Mouse (Mus musculus): ENCODE data around the gene Fry.
"Not testable (repeated sequence)": the region's sequence is repeated elsewhere in the genome, so short reads cannot be mapped to it uniquely, and the experiment has no call there.

Gene Fry

DNA sequence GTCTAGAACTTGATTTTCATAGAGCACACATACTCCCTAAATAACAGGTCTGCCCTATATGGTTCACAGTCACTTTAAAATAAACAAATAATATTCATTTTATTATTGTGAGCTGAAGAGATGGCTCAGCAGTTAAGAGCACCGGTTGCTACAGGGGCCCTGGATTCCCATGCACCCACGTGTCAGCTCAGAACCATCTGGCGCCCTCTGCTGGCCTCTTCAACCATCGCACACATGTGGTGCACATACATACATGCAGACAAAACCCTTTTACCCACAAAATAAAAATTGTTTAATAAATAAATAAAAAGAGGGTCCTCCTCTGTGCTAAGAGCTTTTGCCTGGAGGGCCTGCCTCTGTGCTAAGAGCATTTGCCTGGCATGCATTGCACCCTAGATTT, 335.0 kb downstream of the Fry start:
- DNase-seq (ENCODE audit: low spot score in 2 of 2), result no peak

DNA sequence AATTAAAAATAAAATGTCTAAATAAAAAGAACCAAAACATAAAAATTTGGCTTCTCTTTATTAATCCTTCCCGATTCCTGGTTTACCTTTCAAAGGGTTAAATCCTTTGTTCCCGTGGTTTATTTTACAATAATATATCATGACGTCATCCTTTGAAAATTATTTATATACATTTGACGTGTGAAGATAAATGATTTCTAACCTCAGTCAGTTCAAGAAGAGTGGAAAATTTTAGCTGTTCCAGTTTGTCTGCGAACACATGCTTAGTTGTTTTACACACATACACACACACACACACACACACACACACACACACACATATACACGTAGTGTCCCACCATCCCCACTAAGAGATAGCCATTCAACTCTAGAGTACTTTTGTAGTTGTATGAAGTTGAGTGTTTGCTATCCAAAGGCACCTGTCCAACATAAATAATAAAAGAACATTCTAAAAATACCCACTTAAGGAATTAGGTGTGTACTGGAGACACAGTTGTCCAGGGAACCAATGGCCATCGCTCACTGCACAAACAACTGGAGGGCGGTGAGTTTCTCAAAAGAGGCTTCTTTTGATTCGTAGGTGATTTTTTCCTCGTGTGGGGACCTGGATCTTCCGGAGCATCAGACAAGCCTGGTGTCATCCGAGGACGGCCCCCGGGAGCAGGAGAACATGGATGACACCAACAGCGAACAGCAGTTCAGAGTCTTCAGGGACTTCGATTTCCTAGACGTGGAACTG, 338.9 kb downstream of the Fry start:
- DNase-seq (ENCODE audit: low spot score in 2 of 2), result no peak

DNA sequence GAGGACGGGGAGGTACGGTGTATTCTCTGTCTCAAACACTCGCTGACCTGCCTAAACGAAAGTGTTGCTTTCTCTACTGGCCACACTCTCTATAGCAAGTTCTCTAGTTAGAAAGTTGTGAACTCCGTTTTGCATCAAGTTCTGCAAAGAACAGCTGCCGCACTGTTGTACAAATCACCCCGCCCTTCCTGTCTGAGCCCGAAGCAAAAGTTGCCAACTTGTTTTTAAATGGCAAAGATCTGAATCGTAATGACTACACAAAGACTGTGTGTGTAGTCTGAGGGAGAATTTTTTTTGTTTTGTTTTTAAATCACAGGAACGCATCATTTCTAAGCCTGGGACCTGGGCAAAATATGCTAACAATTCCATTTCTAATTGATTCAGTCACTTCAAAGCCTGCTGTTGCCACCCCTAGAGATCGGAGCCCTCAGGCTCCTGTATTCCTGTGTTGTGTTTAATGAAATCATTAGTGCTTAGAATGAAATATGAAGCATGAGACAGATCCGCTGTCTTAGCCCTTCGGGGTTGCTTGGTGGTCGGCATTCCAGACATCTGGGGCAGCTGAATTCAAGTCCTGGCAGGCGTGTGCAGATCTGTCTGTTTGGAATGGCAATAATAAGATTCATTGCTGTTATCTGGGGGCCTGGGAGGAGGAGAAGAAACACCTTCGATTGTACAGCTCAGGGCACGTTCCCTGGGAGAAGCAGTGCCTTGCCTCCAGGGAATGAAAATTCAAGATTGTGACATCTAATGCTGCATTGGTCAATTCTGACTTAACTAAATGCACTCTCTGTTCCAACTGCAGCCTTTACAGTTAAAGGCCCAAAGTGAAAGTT, 339.7 kb downstream of the Fry start:
- no peak for DNase-seq (ENCODE audit: low spot score in 2 of 2)

DNA sequence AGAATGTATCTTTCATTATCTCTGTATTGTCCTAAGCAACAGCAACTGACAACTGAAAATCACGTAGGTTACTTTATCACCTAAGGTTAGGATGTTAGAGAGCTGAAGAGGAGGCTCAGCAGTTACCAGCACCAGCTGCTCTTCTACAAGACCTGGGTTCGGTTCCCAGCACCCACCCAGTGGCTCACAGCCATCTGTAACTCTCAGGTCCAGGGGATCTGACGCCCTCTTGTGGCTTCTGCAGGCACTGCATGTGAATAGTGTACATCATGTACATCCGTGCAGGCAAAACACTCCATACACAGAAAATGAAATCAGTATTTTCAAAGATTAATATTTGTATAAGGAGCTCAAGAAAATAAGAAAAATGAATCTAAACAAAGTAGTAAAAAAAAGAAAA, 341.4 kb downstream of the Fry start:
- DNase-seq (ENCODE audit: low spot score in 2 of 2), result no peak

DNA sequence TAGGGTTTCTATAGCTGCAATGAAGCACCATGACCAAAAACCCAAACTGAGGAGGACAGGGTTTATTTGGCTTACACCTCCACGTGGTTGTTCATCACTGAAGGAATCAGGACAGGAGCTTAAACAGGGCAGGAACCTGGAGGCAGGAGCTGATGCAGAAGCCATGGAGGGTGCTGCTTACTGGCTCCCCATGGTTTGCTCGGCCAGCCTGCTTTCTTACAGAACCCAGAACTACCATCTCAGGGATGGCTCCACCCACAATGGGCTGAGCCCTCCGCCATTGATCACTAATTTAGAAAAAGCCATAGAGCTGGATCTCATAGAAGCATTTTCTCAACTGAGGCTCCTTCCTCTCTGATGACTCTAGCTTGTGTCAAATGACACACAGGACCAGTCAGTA, 346.3 kb downstream of the Fry start:
- DNase-seq (ENCODE audit: low spot score in 2 of 2), result no peak

DNA sequence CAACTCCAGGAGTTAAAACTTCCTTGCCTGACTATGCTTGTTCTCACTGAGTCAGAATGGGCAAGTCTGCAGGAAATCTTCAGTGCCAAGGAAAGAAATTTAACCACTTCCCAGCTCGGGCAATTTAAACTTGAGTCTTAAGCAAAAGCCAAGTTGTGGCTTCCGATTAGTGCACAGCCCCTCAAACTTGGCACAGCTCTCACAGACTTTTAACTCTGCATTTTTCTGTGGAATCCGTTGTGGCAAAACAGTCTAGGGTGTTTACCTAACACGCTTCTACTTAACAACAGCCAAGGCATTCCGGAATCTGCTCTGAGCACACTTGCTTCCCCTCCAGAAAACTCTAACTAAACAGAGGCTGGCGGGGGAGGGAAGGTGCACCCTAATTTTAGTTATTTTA, 346.8 kb downstream of the Fry start:
- DNase-seq (ENCODE audit: low spot score in 2 of 2), result no peak

DNA sequence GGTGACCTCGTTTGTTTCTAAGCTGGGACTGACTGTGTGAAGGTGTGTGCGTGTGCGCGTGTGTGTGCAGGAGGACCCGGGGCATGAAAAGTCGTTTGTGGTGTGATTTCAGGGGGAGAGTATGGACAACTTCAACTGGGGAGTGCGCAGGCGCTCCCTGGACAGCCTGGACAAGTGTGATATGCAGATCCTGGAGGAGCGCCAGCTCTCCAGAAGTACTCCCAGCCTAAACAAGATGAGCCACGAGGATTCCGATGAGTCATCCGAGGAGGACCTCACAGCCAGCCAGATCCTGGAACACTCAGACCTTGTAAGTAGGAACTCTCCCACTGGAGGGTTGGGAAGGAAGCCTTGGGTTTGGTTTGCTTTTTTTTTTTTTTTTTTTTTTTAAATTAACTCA, 347.7 kb downstream of the Fry start:
- DNase-seq (ENCODE audit: low spot score in 2 of 2), result peak in 1 of 2 experiments; percentile 50

DNA sequence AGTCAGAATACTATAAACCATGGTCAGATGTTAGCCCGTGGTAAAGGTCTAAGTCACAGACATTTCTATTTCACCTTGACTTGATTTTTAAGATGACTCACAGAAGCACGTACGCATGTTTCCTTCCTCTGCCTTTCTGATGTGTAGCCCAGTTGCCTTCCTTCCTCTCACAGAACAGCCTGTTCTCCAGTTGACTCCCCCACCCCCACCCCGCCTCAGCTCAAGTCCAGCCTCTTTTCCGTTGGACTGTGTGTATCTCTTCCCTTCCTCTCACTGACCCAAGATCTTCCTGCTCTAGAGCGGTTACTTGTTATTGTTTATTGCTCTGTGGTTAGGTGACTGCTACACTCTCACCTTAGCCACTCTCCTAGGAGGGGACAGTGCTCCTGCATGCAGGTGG, 350.0 kb downstream of the Fry start:
- no peak for DNase-seq (ENCODE audit: low spot score in 2 of 2)

DNA sequence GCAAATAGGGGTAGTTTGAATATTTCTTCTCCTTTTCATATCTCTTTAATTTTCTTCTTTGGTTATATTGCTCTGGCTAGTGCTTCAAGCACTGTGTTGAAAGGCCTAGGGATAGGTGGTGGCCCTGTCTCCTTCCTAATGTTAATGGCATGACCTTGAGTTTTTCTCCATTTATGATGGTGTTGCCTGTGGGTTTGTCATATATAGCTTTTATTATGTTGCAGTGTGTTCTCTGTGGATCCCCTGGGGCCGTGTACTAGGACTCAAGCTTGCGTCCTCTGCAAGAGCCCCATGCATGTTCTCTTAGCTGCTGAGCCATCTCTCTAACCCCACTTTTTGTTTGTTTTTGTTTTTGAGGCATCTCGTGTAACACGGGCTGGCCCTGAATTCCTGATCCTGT, 358.9 kb downstream of the Fry start:
- DNase-seq (ENCODE audit: low spot score in 2 of 2), result no peak

DNA sequence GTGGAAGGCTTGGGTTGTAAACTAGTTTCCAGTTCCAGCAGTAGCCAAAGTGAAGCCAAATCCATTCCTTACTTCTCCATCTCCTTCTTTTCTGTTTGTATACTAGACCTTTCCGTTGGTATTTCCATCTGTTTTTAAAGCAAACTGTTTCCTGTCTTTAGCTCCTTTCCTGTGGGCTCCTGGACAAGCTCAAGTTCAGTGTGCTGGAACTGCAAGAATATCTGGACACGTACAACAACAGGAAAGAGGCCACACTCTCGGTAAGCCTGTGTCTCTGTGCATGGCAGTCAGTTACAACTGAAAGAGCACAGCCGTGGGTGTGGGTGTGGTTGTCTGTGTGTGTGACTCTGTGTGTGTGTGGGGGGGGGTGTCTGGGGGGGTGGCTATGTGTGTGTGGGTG, 360.2 kb downstream of the Fry start:
- no peak for DNase-seq (ENCODE audit: low spot score in 2 of 2)

DNA sequence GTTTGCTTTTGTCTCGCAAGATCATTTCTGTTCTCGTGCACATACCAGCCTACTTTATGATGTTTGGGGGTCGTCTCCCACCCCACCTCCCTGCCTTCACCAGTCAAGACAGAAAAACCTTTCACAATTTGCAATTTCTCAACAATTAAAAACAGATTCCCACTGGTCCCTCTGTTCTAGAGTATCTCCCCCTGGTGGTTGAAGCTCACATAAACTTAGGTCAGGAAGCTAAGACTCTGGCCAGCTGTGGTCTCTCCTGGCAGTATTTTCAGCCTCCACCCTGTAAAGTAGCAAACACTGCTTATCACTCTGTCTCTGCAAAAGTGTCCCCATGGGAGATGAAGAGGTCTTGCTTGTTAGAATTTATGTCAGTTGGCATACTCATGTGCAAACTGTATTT, 366.8 kb downstream of the Fry start:
- DNase-seq (ENCODE audit: low spot score in 2 of 2), result no peak

DNA sequence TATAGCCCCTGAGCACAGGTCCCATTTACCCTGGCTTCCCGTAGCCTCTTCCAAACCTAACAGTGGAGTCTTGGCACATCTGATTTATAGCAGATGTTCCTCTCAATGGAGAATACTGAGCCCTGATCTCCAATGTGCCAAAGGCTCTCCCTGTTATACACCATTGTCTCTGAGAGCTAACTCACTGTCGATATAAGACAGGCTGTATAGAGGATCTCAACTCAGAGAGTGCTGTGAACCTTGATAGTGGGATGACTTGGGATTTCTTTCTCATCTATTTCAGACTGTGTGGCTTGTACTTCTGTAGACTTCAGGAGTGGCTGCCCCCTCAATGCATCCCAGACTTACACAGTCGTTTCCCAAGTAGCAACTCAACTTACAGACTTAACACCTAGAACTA, 371.8 kb downstream of the Fry start:
- DNase-seq (ENCODE audit: low spot score in 2 of 2), result no peak

DNA sequence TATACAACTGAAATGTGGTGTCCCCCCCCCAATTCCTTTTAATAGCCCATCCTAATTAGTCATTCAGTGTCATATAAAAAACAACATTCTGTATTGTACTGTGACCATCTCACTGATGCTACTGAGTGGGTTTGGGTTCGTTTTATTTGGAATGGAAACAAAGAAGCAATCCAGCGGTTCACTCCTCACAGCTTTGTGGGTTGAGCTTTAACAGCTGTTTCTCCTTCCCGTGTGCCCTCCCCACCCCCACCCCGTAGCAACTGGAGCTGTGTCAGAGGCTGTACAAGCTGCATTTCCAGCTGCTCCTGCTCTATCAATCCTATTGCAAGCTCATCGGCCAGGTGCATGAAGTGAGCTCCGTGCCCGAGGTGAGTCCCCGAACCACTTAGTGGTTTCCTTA, 372.4 kb downstream of the Fry start:
- DNase-seq (ENCODE audit: low spot score in 2 of 2), result no peak

DNA sequence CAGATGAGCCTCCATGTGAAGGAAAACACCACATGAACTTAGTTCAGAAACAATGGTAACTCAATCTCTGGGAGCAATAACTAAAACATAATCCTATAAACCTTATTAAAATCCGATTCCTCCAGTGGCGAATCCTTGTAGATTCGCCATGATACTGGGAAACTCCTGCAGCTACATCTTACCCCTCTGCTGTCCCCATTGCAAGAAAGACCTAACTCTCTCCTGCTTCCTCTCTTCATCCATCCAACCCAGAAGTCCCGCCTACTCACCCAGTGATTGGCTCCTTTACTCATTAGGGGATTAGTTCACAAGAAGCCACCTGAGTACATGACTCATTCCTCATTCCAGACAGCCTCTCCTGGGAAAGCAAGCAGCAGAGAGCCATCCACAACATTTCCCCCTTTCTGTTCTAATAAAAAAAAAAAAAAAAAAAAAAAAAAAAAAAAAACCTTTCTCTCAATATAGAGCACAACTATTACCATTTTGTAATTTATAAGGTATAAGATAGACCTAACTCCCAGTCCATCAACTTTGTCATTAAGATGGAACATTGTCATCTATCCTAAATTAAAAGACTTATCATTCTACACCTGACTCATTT, 373.2 kb downstream of the Fry start:
- DNase-seq (ENCODE audit: low spot score in 2 of 2), result not testable (repeated sequence)

DNA sequence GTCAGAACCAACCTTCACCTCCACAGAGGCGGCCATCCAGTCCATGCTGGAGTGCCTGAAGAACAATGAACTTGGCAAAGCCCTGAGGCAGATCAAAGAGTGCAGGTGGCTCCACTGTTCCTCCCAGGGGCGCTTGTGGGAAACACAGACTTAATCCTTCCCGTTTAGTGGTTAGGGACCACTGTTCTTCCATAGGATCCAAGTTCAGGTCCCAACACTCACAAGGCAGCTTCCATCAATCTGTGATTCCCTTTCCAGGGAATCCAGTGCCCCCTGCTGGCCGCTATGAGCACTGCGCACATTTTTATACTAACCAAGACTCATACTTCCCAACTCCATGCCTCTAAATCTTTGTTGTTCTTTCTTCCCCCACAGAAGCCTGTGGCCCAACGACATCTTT, 377.3 kb downstream of the Fry start:
- DNase-seq (ENCODE audit: low spot score in 2 of 2), result peak; percentile 24 to 78

DNA sequence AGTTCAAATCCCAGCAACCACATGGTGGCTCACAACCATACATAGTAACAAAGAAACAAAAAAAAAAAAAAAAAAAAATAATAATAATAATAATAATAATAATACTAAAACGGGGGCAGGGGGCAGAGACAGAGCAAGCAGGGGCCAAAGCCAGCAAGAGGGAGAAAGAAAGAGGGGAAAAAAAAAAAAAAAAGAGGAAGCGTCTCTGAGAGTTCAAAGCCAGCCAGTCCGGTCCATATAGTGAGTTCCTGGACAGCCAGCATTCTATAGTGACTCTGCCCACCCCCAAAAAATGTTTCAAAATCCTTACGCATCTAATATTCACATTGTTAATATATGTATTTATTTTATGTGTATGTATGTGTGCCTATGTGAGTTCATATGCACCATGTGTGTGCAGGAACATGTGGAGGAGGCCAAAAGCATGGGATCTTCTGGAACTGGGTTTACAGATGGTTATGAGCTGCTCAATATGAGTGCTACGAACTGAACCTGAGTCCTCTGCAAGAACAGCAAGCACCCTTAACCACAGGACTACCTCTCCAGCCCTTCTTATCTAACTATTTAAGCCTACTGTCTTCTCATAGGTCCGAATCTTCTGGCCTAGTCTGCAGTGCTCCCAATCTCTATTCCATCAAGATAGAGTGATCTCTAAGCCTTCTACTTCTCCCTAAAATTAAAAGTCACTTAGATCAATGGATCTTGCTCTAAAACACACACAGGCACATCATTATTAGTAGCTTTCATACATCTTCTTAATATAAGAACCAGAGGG, 392.2 kb downstream of the Fry start:
- no peak for DNase-seq (ENCODE audit: low spot score in 2 of 2)

DNA sequence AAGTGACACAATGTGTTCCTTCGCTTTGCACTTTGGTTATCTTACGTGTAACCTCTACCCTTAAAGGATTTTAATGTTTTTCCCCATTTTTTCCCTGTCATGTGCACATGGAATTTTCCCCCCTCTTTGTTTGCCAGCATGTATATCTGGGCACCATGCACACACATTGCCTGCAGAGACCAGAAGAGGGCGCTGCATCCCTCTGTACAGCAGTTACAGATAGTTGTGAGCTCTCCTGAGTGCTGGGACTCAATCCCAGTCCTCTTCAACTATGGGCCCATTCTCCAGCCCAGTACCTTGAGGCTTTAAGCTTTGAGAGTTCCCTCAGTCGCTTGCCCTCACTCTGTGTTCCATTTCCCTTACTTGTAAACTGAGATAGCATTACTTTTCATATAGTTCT, 394.8 kb downstream of the Fry start:
- DNase-seq (ENCODE audit: low spot score in 2 of 2), result no peak

DNA sequence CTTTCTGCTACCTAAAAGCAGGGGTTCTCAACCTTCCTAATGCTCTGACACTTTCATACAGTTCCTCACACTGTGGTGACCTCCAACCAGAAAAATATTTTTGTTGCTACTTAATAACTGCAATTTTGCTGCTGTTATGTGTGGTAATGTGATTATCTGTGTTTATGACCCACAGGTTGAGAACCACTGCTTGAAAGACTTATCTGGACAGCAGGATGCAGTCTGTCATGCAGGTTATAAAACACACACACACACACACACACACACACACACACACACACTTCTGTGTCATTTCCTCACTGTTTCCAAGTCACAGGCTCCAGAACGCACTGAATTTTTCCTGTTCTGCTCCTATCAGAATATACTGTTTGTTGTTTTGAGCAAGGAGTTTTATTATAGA, 395.6 kb downstream of the Fry start:
- no peak for DNase-seq (ENCODE audit: low spot score in 2 of 2)

DNA sequence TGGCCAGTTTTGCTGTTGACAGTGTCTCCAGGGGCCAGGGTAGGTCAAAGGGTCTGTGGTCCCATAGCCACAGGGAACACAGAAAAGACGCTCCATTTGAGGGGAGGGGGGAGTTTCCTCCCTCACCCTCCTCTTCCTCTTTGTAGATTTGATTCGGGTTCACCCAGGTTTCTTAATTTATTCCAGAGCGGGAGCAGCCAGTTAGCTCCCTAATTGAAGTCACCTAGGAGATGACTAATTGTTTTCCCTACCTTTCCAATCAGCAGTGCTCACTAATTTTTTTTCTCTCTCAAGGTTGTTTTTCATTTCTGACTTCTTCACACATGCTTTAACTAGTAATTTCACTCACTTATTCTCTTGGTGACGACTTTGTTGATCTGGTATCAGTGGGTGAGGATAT, 399.6 kb downstream of the Fry start, which contains the start of gene Zar1l:
Gene Zar1l (minus strand): TSS at position 101 of the 400 bp plus-strand sequence.
- no peak for DNase-seq (ENCODE audit: low spot score in 2 of 2)

DNA sequence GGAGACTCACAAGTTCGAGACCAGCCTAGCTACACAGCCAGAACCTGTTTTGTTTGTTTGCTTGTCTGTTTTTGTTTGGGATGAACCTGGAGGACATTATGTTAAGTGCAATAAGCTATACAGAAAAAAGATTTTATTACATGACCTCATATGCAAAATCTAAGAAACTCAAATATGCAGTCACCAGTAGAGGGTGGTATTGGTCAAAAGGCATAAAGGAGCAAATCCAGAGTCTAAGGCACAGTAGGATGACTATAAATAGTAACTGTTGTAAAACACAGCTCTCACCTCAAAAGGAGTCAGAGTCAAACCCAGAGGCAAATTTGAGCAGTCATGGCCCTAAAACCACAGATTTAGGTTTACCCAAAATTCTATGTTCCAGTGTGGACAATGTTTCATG, 401.1 kb downstream of the Fry start:
- DNase-seq (ENCODE audit: low spot score in 2 of 2), result no peak

DNA sequence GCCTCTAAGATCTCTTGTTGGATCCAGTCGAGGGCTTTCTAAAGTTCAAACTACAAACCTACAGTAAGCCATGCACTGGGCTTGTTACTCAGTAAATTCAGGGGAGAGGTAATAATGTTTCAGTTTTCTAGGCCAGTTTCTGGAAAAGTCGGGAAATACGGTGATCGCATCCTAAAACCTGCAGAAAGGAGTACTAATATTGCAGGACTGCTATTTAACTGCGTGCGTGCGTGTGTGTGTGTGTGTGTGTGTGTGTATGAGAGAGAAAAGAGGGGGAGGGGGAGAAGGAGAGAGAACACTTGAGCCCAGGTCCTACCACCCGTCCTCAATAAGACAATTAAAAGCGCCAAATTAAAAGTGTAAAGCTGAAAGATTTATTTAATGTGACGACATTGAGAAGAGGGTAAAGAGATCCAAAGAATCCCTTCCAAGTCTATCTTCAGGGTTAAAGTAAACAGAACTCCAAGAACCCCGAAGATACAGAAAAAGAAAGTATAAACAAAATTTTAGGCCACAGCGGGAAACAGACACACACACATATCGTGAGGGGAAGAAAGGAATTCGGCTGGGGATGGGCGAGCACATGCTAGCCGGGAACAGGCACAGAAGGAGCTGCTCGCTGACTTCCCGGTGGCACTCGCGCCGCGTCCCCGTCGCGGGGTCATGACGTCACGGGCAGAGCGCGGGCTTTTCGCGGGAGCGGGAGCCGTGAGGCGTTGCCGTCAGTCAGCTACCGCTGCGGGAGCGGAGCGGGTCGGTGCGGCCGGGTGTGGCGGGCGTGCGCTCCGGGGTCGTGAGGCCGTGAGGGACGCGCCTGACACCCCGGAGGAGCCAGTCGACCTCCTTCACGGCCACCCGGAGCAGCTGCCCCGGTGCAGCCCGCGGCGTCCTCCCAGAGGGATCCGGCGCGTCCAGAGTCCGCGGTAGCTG, 403.8 kb downstream of the Fry start, which contains the start of gene Brca2:
Gene Brca2 (plus strand): TSS at position 694 of the 930 bp plus-strand sequence.
- peak; percentile 92 to 96 for DNase-seq (ENCODE audit: low spot score in 2 of 2)

Data from spleen, postnatal 4 days (tissue).